Mouse (Mus musculus): ENCODE results near the gene Map2k5.
A peak's percentile ranks its signal among the peaks of the same experiment; 100 is the strongest.

Map2k5 gene

DNA sequence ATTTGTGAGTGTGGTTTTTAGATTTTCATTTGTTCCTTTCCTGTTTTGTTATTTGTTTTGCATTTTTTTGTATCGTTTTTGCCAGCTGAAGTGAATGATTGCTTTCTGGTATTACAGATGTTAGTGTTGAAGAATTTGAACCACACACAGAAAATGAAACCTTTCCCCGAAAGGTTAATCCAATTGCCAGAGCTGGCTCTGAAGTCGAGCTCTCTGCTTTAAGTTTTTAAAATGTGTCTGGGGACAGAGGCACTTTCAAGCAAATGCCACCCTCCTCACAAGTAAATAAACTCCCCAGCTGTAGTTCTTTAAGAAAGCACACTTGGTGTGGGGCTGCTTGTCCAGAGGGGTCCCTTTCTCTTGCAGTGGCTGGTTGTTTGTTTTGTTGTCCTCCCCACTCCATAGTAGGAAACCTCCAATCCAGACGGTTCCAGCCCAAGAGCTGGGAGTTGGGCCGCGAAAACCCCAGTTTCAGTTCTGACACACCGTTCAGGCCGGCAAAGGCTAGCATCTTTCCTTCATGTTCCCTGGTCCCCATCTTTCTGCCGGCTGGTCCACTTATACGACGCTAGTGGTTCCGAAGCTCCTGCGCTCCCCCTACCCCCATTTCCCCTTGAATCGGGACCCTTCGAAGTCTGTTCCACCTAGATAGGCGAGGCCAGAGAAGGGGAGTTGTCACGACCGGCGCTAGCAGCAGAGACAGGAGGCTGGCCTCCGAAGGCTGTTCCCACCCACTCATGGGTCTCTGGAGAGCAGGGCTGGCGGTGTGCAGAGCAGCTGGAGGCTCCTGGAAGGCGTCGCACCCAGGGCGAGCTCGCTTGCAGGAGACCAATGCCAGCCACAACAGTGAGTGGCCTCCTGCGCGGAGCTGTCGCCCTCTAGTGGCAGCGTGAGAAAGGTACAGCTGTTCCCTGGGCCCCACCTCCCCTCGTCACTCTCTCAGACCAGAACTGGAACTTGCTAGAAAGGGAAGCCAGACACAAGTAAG lies 254.0 kb downstream of the Map2k5 start:
- peak; percentile 82 for DNase-seq (ENCODE audit: low spot score)

- DNase-seq (ENCODE audit: low spot score): no peak
Observed at GRCm38 (mm10) chr9:63122161-63122833, 255.4 kb downstream of the Map2k5 start.

GRCm38 (mm10) chr9:63118385-63118784 lies 259.3 kb downstream of the Map2k5 start:
- DNase-seq (ENCODE audit: low spot score): no peak
